Mouse (Mus musculus) retina, postnatal 1 day (tissue): ENCODE measurements around the gene Surf6.
A peak's percentile ranks its signal among the peaks of the same experiment; 100 is the strongest.

Experiments
- DNase-seq: peaks from one replicate; pipeline ENCODE4 v3.0.0-alpha.2; 2012

The Surf6 gene

GRCm38 (mm10) chr2:26902467-26903220, at the start of gene Surf6:
Gene Surf6 (minus strand): TSS chr2:26902879.
- peak; percentile 98 for DNase-seq

GRCm38 (mm10) chr2:26952193-26952592, 49.5 kb upstream of the Surf6 start:
- DNase-seq = no peak

GRCm38 (mm10) chr2:26951346-26951905, 48.7 kb upstream of the Surf6 start:
- no peak for DNase-seq

- DNase-seq = no peak
Observed at GRCm38 (mm10) chr2:26950411-26950810, 47.7 kb upstream of the Surf6 start.

- no peak for DNase-seq
Observed at GRCm38 (mm10) chr2:26943253-26943652, 40.6 kb upstream of the Surf6 start.

GRCm38 (mm10) chr2:26941539-26941938, 38.9 kb upstream of the Surf6 start:
- peak; percentile 4 for DNase-seq

- no peak for DNase-seq
Observed at GRCm38 (mm10) chr2:26936425-26936824, 33.7 kb upstream of the Surf6 start.

GRCm38 (mm10) chr2:26935286-26935685, 32.6 kb upstream of the Surf6 start:
- DNase-seq = no peak

- peak; percentile 95 for DNase-seq
Observed at GRCm38 (mm10) chr2:26933304-26934055, 30.8 kb upstream of the Surf6 start, which contains the start of the genes Surf4 and Stkld1. Gene Surf4 (minus strand): TSS chr2:26933928. Gene Stkld1 (plus strand): TSS chr2:26934047.

GRCm38 (mm10) chr2:26932473-26933303, 30.0 kb upstream of the Surf6 start:
- no peak for DNase-seq

GRCm38 (mm10) chr2:26930390-26930789, 27.7 kb upstream of the Surf6 start:
- DNase-seq = peak; percentile 76

GRCm38 (mm10) chr2:26927745-26928476, 25.2 kb upstream of the Surf6 start:
- no peak for DNase-seq

- DNase-seq = no peak
Observed at GRCm38 (mm10) chr2:26921784-26922183, 19.1 kb upstream of the Surf6 start.

- no peak for DNase-seq
Observed at GRCm38 (mm10) chr2:26920190-26920855, 17.6 kb upstream of the Surf6 start.

- no peak for DNase-seq
Observed at GRCm38 (mm10) chr2:26919684-26920083, 17.0 kb upstream of the Surf6 start.

- DNase-seq = no peak
Observed at GRCm38 (mm10) chr2:26916738-26917137, 14.1 kb upstream of the Surf6 start.

GRCm38 (mm10) chr2:26915927-26916728, 13.4 kb upstream of the Surf6 start, which contains the start of the genes Surf2 and Surf1:
Gene Surf2 (plus strand): TSS chr2:26916367.
Gene Surf1 (minus strand): TSS chr2:26916530.
- peak; percentile 91 for DNase-seq

- DNase-seq = no peak
Observed at GRCm38 (mm10) chr2:26914148-26914941, 11.7 kb upstream of the Surf6 start.

GRCm38 (mm10) chr2:26913416-26914147, 10.9 kb upstream of the Surf6 start:
- DNase-seq = no peak
